Mouse (Mus musculus) lung, adult 2 months (tissue): ENCODE results near the gene Fam57a.

Experiments
- CTCF ChIP-seq: fragments of 200-500 bp; IDR thresholded peaks from 2 replicates; pipeline ENCODE4 v1.5.1; 2011; ENCODE audit warnings: mild to moderate bottlenecking, low read length, control low read depth; ENCODE audit not compliant: insufficient read depth
- POLR2A ChIP-seq: fragments of 200-500 bp; IDR thresholded peaks from 2 replicates; pipeline ENCODE4 v1.6.1; 2011; ENCODE audit warnings: low read depth, mild to moderate bottlenecking, control low read depth, low read length, borderline replicate concordance; ENCODE audit errors: extremely low read depth

DNA sequence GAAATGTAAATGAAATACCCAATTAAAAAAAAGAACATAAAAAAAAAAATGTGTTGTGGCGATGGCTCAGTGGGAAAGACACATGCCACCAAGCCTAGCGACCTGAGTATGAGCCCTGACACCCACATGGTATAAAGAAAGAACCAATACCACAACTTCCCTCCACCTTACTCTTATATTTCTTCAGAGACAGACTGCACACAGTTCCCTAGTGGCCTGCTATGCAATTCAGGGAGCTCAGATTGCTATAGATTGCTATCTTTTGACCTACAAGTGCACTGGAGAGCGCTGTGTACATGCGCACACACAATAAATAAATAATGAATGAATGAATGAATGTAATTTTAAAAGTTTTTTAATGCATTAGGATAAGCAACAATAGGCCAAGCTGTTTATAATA, 4.3 kb downstream of the Fam57a start:
- no peak for TF ChIP-seq CTCF
- TF ChIP-seq POLR2A = no peak
